Mouse (Mus musculus): ENCODE data around the gene Gtsf1l. TPM values are rescaled to one million over a fixed set of nuclear protein-coding genes. Genes with fewer than 3 reads are reported as not detected.

The Gtsf1l gene
- polyA plus RNA-seq, 1 experiment from 2014 or later = not detected

DNA sequence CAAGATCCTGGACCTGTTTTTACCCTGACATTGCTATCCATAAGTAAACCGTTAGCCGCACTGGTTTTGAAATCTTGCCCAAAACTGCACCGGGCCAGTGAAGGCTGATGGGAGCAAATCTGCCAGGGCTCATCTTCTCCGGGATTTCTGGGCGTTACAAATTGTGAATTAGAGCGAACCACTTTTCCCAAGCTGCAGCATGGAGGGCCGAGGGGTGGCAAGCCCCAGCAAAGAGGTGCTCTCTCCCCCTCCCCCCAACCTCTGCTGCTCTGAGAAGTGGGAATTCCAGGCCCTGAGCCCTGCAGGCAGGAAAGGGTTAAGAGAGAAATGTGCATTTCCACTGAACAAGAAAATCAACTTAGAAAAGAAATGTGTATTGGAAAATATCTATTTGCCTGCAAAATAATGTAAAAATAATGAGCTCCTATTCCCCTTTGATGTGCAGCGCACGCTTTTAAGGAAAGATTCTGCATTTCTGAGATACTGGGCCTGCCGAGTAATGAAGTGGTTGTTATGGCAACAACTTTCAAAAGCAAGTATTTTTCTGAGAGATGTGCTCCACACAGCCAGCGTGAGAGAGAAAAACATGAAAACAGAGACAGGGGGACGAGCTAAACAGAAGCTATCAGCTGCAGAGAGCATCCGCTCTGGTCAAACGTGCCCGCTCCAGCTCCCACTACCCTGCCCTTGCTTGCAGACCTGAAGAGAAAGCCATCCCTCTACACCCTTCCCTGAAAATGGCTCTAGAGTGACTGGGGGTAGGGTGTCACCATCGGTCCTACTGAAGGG, 24.0 kb upstream of the Gtsf1l start:
- Histone ChIP-seq H3K9ac (ENCODE audit: low read depth, low read length) (no peak overlapping the region), H3K9me3 (ENCODE audit: control insufficient read depth, low read length) (no peaks in the 10 kb centered on the region), H3K27me3 (ENCODE audit: control insufficient read depth, insufficient read depth, low read length) (no peaks in the 10 kb centered on the region), H3K36me3 (ENCODE audit: control insufficient read depth, insufficient read depth, low read length) (no peaks in the 10 kb centered on the region), H3K27ac (ENCODE audit: low read depth, low read length) (no peak overlapping the region), H3K4me3 (ENCODE audit: low read length) (no peak overlapping the region), H3K4me2 (replicated peaks; ENCODE audit: low read depth, low read length) (no peak overlapping the region), H3K4me1 (ENCODE audit: control insufficient read depth, insufficient read depth, low read length) (no peaks in the 10 kb centered on the region)
- no peak for ATAC-seq (ENCODE audit: low FRiP score, low TSS enrichment)
- WGBS = 71% methylated on average over 16 of the region's 16 CpGs

DNA sequence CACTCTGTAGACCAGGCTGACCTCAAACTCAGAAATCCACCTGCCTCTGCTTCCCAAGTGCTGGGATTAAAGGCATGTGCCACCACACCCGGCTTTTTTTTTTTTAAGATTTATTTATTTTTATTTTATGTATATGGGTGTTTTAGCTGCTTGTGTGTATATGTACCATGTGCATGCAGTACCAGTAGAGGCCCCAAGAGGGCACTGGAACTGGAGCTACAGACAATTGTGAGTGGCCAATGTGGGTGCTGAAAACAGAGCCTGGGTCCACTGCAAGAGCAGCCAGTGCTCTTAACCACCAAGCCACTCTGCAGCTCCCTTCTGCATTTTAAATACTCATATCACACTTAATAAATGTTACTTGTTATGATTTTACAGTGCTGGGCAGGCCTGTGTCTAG, 23.1 kb upstream of the Gtsf1l start:
- H3K27ac ChIP-seq (ENCODE audit: low read depth, low read length) = no peak overlapping the region
- no peaks in the 10 kb centered on the region for H3K4me1 ChIP-seq (ENCODE audit: control insufficient read depth, insufficient read depth, low read length)
- H3K4me3 ChIP-seq (ENCODE audit: low read length) = no peak overlapping the region
- 100% methylated on average over 1 of the region's 1 CpGs for WGBS
- no peaks in the 10 kb centered on the region for H3K36me3 ChIP-seq (ENCODE audit: control insufficient read depth, insufficient read depth, low read length)
- no peaks in the 10 kb centered on the region for H3K27me3 ChIP-seq (ENCODE audit: control insufficient read depth, insufficient read depth, low read length)
- no peak overlapping the region for H3K9ac ChIP-seq (ENCODE audit: low read depth, low read length)
- no peak overlapping the region for H3K4me2 ChIP-seq (replicated peaks; ENCODE audit: low read depth, low read length)
- H3K9me3 ChIP-seq (ENCODE audit: control insufficient read depth, low read length) = no peaks in the 10 kb centered on the region
- no peak for ATAC-seq (ENCODE audit: low FRiP score, low TSS enrichment)

DNA sequence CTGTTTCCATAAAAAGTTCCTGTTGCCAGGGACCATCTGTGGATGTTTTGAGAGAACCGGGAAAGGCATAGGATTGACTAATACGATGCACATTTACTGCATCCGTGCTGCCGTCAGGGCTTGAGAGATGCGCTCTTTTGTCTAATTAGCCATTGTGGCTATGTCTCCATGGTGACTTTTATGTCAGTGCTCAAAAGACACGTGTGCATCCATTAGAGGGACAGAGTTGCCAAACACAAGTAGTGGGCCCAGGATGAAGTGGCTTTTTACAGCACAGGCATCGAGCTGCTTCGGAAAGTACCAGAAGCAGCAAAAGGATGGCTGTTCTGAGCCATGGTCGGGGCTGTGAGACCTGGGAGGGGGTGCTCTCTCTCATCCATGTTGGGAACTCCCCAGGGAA, 20.7 kb upstream of the Gtsf1l start:
- no peaks in the 10 kb centered on the region for H3K4me1 ChIP-seq (ENCODE audit: control insufficient read depth, insufficient read depth, low read length)
- no peaks in the 10 kb centered on the region for H3K36me3 ChIP-seq (ENCODE audit: control insufficient read depth, insufficient read depth, low read length)
- no peaks in the 10 kb centered on the region for H3K9me3 ChIP-seq (ENCODE audit: control insufficient read depth, low read length)
- H3K9ac ChIP-seq (ENCODE audit: low read depth, low read length) = no peak overlapping the region
- ATAC-seq (ENCODE audit: low FRiP score, low TSS enrichment) = no peak
- WGBS = 89% methylated on average over 9 of the region's 9 CpGs
- H3K4me3 ChIP-seq (ENCODE audit: low read length) = no peak overlapping the region
- H3K27me3 ChIP-seq (ENCODE audit: control insufficient read depth, insufficient read depth, low read length) = no peaks in the 10 kb centered on the region; the same call in 1 of the 2 replicates
- H3K27ac ChIP-seq (ENCODE audit: low read depth, low read length) = no peak overlapping the region
- no peak overlapping the region for H3K4me2 ChIP-seq (replicated peaks; ENCODE audit: low read depth, low read length)

DNA sequence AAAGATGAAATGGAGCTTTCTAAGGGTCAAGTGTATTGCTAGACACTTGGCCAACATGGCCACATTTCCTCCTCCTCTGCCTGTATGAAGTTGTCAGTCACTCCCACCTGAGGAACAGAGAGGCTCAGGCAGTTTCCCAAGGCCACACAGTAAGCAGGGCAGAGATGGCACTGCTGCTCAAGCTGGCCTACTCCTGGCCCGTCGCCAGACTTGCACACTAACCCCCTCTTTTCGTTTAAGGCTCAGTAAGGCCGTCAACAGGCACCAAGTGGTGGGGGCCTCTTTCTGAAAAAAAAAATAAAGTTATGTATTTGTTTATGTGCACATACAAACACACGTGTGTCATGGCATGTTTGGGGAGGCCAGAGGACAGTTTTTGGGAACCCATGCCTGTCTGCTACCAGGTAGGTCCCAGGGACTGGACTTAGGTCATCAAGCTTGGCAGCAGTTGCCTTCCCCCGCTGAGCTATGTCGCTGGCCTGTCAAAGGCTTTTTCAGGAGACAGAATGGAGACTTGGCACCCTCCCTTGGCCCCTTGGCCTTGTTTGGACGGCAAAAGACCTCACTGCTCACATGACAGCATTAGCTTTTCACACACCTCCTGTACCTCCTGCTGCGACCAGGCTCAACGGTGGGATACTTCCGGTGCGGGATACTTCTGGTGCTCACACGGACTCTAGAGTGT, 16.6 kb upstream of the Gtsf1l start:
- 83% methylated on average over 13 of the region's 13 CpGs for WGBS
- Histone ChIP-seq H3K4me1 (ENCODE audit: control insufficient read depth, insufficient read depth, low read length) (no peaks in the 10 kb centered on the region), H3K27me3 (ENCODE audit: control insufficient read depth, insufficient read depth, low read length) (no peaks in the 10 kb centered on the region; the same call in 1 of the 2 replicates), H3K27ac (ENCODE audit: low read depth, low read length) (no peak overlapping the region), H3K36me3 (ENCODE audit: control insufficient read depth, insufficient read depth, low read length) (no peaks in the 10 kb centered on the region), H3K4me3 (ENCODE audit: low read length) (no peak overlapping the region), H3K4me2 (replicated peaks; ENCODE audit: low read depth, low read length) (no peak overlapping the region), H3K9me3 (ENCODE audit: control insufficient read depth, low read length) (no peaks in the 10 kb centered on the region), H3K9ac (ENCODE audit: low read depth, low read length) (no peak overlapping the region)
- no peak for ATAC-seq (ENCODE audit: low FRiP score, low TSS enrichment)

DNA sequence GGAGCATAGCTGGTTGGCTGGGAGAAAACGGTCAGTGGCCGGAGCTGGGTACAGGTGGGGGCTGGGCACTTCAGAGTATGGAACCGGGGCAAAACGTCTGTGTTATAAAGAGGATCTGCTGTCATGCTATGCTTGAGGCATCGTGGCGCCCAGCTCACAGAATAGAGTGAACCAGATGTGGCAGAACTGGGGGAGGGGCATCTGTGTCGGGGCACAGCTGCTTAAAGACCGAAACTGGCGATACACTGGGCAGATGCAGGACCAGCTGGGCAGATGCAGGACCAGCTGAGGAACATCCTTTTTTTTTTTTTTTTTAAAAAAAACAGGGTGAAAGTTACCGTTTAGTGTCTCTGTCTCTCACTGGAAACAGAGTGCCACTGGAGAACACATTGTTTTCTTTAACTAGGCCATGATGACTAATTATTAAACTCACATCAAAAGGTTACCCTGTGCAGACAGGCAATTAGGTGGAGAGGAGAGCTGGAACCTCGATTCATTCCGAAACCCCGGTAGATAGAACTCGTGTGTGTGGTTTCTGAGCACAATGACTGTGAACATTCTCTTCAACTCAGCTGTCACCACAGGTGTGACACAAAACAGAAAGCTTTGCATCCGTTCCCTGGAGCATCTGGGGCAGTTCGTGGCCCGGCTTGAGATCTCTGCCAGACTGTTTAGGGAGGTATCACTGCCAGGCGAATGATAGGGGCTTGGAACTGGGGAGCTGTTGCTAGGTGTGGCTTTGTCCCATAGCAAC, 15.4 kb upstream of the Gtsf1l start:
- Histone ChIP-seq H3K36me3 (ENCODE audit: control insufficient read depth, insufficient read depth, low read length) (no peaks in the 10 kb centered on the region), H3K9me3 (ENCODE audit: control insufficient read depth, low read length) (no peaks in the 10 kb centered on the region), H3K4me1 (ENCODE audit: control insufficient read depth, insufficient read depth, low read length) (no peaks in the 10 kb centered on the region), H3K4me2 (replicated peaks; ENCODE audit: low read depth, low read length) (no peak overlapping the region), H3K27ac (ENCODE audit: low read depth, low read length) (no peak overlapping the region), H3K27me3 (ENCODE audit: control insufficient read depth, insufficient read depth, low read length) (no peaks in the 10 kb centered on the region; the same call in 1 of the 2 replicates), H3K4me3 (ENCODE audit: low read length) (no peak overlapping the region), H3K9ac (ENCODE audit: low read depth, low read length) (no peak overlapping the region)
- 62% methylated on average over 18 of the region's 18 CpGs for WGBS
- ATAC-seq (ENCODE audit: low FRiP score, low TSS enrichment) = no peak

DNA sequence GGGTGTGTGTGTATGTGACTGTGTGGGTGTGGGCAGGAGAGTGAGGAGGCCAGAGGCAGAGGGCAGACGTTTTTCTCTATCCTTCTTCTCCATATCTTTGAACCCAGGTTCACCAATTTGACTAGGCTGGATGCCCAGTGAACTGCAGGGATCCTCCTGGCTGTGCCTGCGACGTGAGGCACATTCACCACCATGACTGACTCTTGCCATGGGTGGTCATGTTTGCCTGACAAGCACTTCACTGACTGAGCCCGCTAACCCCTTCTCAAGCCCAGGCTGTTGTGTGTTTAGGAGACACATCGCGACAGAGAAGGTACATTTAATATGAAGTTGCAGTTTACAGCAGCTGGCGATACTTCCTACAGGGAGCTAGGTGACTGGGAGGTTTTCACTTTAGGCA, 14.6 kb upstream of the Gtsf1l start:
- no peak for ATAC-seq (ENCODE audit: low FRiP score, low TSS enrichment)
- Histone ChIP-seq H3K9ac (ENCODE audit: low read depth, low read length) (no peak overlapping the region), H3K27me3 (ENCODE audit: control insufficient read depth, insufficient read depth, low read length) (no peaks in the 10 kb centered on the region; the same call in 1 of the 2 replicates), H3K27ac (ENCODE audit: low read depth, low read length) (no peak overlapping the region), H3K4me2 (replicated peaks; ENCODE audit: low read depth, low read length) (no peak overlapping the region), H3K9me3 (ENCODE audit: control insufficient read depth, low read length) (no peaks in the 10 kb centered on the region), H3K36me3 (ENCODE audit: control insufficient read depth, insufficient read depth, low read length) (no peaks in the 10 kb centered on the region), H3K4me3 (ENCODE audit: low read length) (no peak overlapping the region), H3K4me1 (ENCODE audit: control insufficient read depth, insufficient read depth, low read length) (no peaks in the 10 kb centered on the region)
- WGBS = 69% methylated on average over 7 of the region's 7 CpGs

DNA sequence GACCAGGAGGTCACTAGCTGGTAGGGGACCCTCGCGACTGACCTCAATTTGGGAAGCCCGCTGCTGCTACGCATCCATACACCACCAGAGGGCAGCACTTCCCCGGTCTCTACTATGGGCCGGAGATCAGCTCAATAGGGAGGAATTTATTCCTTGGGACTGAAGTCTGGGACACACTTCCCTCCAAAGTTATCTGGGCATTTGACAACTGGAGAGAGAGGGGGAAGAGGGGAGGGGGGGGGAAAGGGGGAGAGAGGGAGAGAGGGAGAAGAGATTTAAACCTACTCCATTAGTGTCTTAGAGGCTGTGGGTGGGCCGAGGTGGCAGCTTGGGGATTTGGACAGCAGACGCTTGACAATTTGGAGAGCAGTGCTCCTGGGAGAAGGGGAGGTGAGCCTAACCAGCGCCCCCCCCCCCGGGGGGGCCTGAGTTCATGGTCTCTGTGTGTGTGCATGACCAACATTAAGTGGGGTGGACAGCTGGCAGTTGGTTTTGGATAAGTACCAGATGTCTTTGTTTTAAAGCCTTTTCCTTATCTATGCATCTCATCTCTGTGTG, 14.1 kb upstream of the Gtsf1l start:
- Histone ChIP-seq H3K36me3 (ENCODE audit: control insufficient read depth, insufficient read depth, low read length) (no peaks in the 10 kb centered on the region), H3K4me1 (ENCODE audit: control insufficient read depth, insufficient read depth, low read length) (no peaks in the 10 kb centered on the region)
- WGBS = 9% methylated on average over 10 of the region's 10 CpGs

DNA sequence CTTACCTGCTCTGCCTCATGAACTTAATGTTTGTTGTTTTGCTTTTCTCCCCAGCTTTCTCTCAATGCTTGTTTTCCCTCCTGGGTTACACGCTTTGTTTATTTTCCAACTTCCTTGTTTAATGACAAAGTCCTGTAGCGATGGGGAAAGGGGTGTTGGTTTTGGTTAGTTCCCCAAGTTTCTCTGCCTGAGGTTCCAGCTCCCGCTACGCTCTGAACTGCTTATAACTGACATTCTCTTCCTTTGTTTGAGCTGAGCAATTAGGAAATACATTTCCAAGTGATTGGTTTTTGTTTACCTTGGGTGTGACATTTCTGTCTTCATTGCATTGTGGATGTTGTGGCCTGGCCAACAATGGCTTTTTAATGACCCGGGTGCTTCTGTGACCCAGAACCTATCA, 12.9 kb upstream of the Gtsf1l start:
- WGBS = 69% methylated on average over 5 of the region's 5 CpGs
- ATAC-seq (ENCODE audit: low FRiP score, low TSS enrichment) = no peak
- no peaks in the 10 kb centered on the region for H3K9me3 ChIP-seq (ENCODE audit: control insufficient read depth, low read length)

More for the DNA sequence above, 14.1 kb upstream of the Gtsf1l start:
- Histone ChIP-seq H3K27ac (ENCODE audit: low read depth, low read length) (no peak overlapping the region), H3K4me2 (replicated peaks; ENCODE audit: low read depth, low read length) (no peak overlapping the region), H3K27me3 (ENCODE audit: control insufficient read depth, insufficient read depth, low read length) (no peaks in the 10 kb centered on the region; the same call in 1 of the 2 replicates), H3K9me3 (ENCODE audit: control insufficient read depth, low read length) (no peaks in the 10 kb centered on the region), H3K9ac (ENCODE audit: low read depth, low read length) (no peak overlapping the region), H3K4me3 (ENCODE audit: low read length) (no peak overlapping the region)
- no peak for ATAC-seq (ENCODE audit: low FRiP score, low TSS enrichment)

More for the DNA sequence above, 12.9 kb upstream of the Gtsf1l start:
- no peak overlapping the region for H3K4me2 ChIP-seq (replicated peaks; ENCODE audit: low read depth, low read length)
- H3K4me1 ChIP-seq (ENCODE audit: control insufficient read depth, insufficient read depth, low read length) = no peaks in the 10 kb centered on the region
- no peak overlapping the region for H3K27ac ChIP-seq (ENCODE audit: low read depth, low read length)
- H3K4me3 ChIP-seq (ENCODE audit: low read length) = no peak overlapping the region
- no peaks in the 10 kb centered on the region for H3K36me3 ChIP-seq (ENCODE audit: control insufficient read depth, insufficient read depth, low read length)
- H3K9ac ChIP-seq (ENCODE audit: low read depth, low read length) = no peak overlapping the region
- H3K27me3 ChIP-seq (ENCODE audit: control insufficient read depth, insufficient read depth, low read length) = no peaks in the 10 kb centered on the region; the same call in 1 of the 2 replicates
